Mouse (Mus musculus): ENCODE results near the gene Olfr1371. TPM values are rescaled to one million over a fixed set of nuclear protein-coding genes. Genes with fewer than 3 reads are reported as not detected.
"Not testable (repeated sequence)": the region's sequence is repeated elsewhere in the genome, so short reads cannot be mapped to it uniquely, and the experiment has no call there.

The Olfr1371 gene
- total RNA-seq, 2 experiments from 2014 or later: not detected

DNA sequence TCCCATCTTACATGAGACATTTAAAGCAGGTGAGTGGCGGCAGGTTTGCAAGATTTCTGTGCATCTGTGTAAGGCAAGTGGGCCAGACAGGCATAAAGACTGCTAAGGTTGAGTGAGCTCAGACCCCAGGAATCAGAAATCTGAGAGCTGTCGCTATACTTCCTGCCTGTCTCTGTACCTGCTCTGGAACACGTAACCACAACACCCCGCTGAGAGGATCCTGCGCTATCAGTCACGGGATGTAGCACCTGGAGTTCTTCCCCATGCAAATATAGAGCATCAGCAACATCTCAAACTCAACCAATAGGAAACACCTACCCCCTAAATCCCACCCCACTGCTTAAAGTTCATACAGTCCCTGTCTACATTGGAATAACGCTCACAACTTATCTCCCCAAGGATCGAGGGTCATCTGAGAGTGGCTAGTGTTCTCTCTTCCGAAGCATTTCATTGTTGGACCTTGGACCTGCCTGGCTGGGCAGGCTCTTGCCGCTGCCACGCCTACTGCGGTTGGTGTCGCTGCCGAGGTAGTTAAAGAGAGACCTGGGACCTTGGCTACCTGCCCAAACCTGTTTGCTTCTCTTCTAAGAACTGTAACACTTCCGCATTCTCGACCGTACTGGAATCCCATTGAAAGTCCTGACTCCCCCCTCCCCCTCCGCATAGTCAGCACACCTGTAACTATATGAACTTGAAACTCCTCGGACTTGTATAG, 10.3 kb upstream of the Olfr1371 start:
- peak; percentile 38 for DNase-seq

GRCm38 (mm10) chr11:52222891-52223290, 9.1 kb upstream of the Olfr1371 start:
- no peak for DNase-seq

DNA sequence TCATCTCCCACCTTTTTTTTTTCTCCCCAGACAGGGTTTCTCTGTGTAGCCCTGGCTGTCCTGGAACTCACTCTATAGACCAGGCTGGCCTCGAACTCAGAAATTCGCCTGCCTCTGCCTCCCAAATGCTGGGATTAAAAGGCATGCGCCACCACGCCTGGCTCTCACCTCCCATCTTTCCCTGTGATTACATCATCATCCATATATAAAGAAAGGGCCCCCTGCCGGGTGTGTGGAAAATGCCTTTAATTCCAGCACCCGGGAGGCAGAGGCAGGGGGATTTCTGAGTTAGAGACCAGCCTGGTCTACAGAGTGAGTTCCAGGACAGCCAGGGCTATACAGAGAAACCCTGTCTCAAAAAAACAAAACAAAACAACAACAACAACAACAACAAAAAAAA, 8.1 kb upstream of the Olfr1371 start:
- not testable (repeated sequence) for DNase-seq

DNA sequence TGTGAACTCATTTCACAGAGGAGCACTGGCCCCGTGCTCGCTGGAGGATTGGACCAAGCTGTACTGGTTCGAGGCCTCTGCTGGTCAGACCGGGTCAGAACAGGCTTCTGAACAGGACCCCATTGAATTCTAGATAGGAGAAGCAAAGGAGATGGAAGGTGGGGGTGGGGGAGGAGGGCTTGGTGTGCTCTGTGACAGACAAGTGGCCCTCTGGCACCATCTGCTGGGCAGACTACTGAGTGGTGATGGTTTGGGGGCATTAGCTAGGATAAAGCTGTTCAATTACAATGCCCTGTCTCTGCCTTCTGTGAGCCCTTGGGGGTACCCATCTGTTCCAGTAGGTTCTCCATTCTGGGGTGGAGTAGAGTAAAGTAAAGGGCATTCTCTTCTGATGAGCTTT, 6.5 kb upstream of the Olfr1371 start:
- peak; percentile 84 for DNase-seq

- DNase-seq: not testable (repeated sequence)
These were observed 17.2 kb downstream of the Olfr1371 start for GRCm38 (mm10) chr11:52196496-52197023.

DNA sequence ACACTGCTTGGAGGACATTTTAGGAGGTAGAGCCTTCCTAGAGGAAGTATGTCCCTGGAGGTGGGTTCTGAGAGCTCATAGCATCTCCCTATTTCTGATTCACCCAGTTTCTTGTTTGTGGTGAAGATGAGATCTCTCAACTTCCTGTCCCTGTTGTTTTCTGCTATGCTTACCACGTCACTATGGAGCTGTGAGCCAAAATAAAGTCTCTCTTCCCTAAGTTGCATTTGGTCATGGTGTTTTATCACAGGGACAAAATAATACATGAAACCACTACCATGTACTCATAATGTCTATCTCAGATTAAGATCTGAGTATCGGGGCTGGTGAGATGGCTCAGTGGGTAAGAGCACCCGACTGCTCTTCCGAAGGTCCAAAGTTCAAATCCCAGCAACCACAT, 33.1 kb downstream of the Olfr1371 start:
- not testable (repeated sequence) for DNase-seq

DNA sequence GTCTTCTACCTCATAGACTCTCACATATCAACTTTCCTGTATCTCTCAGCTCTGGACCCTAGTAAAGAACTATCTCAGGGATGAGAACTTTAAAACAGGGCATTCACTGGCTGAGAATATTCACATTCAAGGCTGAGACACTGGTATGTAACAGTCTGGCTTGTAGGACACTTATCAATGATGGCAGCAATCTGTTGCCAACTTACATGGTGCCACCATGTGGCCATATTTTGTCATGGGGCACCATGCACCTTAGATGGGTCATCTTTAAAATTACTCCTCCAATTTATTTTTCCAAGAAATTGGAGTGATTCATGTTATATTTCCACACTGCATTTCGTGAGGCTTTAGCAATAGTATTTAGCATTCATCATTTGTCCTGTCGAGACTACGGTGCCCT, 33.9 kb downstream of the Olfr1371 start:
- DNase-seq: not testable (repeated sequence)

GRCm38 (mm10) chr11:52168461-52168860, 45.3 kb downstream of the Olfr1371 start:
- DNase-seq: no peak

DNA sequence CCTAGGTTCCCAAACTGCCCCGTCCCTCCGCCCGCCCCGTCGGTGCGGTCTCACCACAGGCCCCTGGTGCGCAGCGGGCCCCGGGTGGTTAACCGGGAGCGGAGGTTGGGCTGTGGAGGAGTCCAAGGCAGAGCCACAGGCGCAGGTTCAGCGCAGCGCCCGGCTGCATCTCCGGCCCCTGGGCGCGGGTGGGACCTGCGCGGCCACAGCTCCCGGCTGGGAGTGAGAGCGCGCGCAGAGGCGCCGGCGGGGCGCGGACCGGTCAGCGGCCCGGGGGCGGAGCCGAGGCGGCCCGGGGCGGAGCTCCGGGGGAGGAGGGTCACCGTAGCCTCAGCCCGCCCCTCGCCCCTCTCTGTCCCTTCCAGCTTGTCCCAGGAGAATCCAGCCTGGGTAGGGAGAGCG, 45.9 kb downstream of the Olfr1371 start:
- peak; percentile 33 for DNase-seq

DNA sequence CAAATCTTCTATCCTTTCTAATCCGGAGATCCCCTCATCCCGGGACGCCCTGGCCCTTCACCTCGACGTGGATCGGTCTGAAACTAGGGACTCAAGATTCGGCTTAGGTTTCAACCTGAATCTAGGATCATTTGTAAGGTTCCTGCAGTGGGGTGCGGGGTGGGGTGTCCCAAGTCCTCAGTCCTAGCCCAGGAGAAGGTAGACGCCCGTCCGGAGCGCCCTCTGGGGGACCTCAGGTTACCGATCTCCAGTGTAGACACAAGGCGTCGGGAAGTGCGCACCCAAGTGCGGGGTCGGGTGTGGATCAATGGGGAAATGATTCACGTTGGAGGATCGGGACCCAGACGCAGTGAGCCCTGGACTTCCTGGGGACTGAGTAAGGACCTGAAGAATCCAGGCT, 46.7 kb downstream of the Olfr1371 start:
- DNase-seq: peak; percentile 21

DNA sequence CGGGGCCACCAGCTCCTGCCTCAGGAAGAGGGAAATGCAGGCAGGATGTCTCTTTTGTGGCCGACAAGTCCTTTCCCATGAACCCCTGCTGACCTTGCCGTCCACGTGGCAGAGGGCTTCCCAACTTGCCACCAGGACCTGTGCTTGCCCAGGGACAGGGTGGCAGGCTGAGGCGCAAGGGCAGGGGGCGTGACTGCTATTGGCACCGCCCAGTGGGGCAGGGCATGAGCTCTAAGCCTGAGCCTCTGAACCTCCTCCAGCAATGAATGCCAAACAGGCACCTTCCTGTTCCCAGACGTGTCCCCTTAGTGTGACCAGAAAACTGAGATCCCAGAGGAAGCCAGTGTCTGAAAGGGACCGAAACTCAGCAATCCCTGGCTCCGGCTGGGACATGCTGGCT, 49.9 kb downstream of the Olfr1371 start:
- DNase-seq: peak; percentile 53

Other genes with a start within 250 kb of the Olfr1371 start
- gene Cdkn2aipnl, start 246.3 kb downstream of the Olfr1371 start, total RNA-seq (2021): 10 to 100 TPM; 25.4 to 30.7 TPM
- gene Ube2b, start 213.2 kb downstream of the Olfr1371 start, total RNA-seq (2021): 100 to 1,000 TPM; 137 to 153 TPM
- 10 to 100 TPM in 1 of 2 experiments, 1 to 10 TPM in 1; 9.1 to 11.7 TPM for gene Cdkl3, start 209.8 kb downstream of the Olfr1371 start, total RNA-seq (2021)
- 10 to 100 TPM; 86.3 to 87.2 TPM for gene Ppp2ca, start 115.3 kb downstream of the Olfr1371 start, total RNA-seq (2021)
- gene Olfr1373, start 68.5 kb downstream of the Olfr1371 start, total RNA-seq (2021): not detected
- 100 to 1,000 TPM; 239 to 250 TPM for gene Skp1a, start 18.0 kb upstream of the Olfr1371 start, total RNA-seq (2021)
- 1 to 10 TPM; 2.8 to 3.8 TPM for gene Tcf7, start 69.0 kb upstream of the Olfr1371 start, total RNA-seq (2021)
- gene Vdac1, start 146.9 kb upstream of the Olfr1371 start, total RNA-seq (2021): 100 to 1,000 TPM; 785 to 812 TPM
- 100 to 1,000 TPM; 113 to 116 TPM for gene 9530068E07Rik, start 182.4 kb upstream of the Olfr1371 start, total RNA-seq (2021)